Mouse (Mus musculus): ENCODE measurements at regions not wholly inside any gene's neighbourhood (a gene's known extent, or its start where the extent isn't known, plus 50 kb on each side); places are given as distances from the start of the nearest gene placed in this dataset.

DNA sequence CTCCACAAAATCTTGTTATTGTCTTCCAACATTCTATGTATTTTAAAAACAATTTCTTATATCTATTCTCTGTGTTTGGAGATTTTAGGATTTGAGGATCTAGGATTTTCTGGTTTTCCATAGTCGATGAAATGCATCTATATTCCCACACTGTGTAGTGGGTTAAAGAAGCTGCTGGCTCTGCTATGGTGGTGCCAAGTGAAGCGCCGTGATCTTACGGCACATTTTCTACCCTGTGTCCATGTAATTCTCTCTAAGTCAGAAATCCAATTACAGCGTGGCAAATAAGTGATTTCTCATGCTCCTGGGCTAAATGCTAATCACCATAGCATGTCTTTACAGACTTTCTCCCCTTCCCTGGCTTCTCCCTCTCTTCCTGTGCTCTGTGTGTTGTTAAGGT is 92.1 kb upstream of the Mettl25 start:
- H3K4me1 ChIP-seq, result no peaks in the 10 kb centered on the region
- H3K4me2 ChIP-seq, result no peak overlapping the region
- no peak overlapping the region for H3K9ac ChIP-seq (replicated peaks)
- no peaks in the 10 kb centered on the region for H3K36me3 ChIP-seq
- no peak overlapping the region for H3K27ac ChIP-seq (replicated peaks)
- no peak for ATAC-seq (ENCODE audit: low FRiP score)
- H3K27me3 ChIP-seq (replicated peaks), result no peaks in the 10 kb centered on the region
- no peak overlapping the region for H3K4me3 ChIP-seq (replicated peaks)
- WGBS, result 72% methylated on average over 5 of the region's 5 CpGs
- no peaks in the 10 kb centered on the region for H3K9me3 ChIP-seq (replicated peaks)

DNA sequence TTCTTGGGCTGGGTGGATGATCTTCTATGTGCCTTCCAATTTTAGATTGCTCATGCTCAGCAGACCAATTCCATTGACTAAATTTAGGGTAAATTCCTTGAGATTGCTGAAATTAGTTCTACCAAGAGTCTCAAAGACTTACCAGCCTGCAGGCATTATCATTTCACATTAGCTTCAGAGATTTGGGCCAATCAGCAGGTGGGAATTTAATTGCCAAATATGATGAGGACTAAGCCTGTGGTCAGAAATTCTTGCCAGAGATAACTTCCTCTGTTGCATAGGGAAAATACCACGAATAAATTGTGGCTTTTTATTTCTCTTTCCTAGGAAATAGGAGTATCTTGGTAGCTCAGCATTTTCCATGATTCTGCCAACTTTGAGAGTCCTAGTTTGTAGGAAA is 91.6 kb upstream of the Mettl25 start:
- H3K27me3 ChIP-seq (replicated peaks), result no peaks in the 10 kb centered on the region
- no peak overlapping the region for H3K27ac ChIP-seq (replicated peaks)
- H3K4me2 ChIP-seq, result no peak overlapping the region
- H3K9me3 ChIP-seq (replicated peaks), result no peaks in the 10 kb centered on the region
- H3K36me3 ChIP-seq, result no peaks in the 10 kb centered on the region
- no peaks in the 10 kb centered on the region for H3K4me1 ChIP-seq
- no peak for ATAC-seq (ENCODE audit: low FRiP score)
- WGBS, result 58% methylated on average over 1 of the region's 1 CpGs
- H3K4me3 ChIP-seq (replicated peaks), result no peak overlapping the region
- H3K9ac ChIP-seq (replicated peaks), result no peak overlapping the region

DNA sequence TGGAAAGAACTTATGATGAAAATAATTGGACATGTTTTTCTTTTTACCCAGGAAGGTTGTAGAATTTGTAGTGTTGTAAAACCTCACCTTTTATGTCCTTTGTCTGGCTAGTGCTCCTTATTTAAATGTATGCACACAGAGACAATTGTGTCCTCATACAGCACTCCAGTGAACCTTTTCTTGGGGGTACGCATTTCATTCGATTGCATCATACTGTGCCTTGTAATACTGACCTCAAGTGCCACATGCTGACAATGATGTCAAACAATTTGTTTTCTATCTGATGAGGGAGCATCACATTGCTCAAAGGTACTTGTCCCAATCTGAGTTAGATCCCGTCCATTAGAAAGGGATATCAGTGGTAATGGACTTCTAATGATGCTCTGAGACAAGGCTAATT is 86.4 kb upstream of the Mettl25 start:
- H3K9me3 ChIP-seq (replicated peaks), result no peaks in the 10 kb centered on the region
- 77% methylated on average over 3 of the region's 3 CpGs for WGBS
- ATAC-seq (ENCODE audit: low FRiP score), result no peak
- H3K36me3 ChIP-seq, result no peaks in the 10 kb centered on the region
- no peaks in the 10 kb centered on the region for H3K4me1 ChIP-seq
- H3K4me2 ChIP-seq, result no peak overlapping the region
- no peak overlapping the region for H3K27ac ChIP-seq (replicated peaks)
- no peak overlapping the region for H3K9ac ChIP-seq (replicated peaks)
- no peak overlapping the region for H3K4me3 ChIP-seq (replicated peaks)
- no peaks in the 10 kb centered on the region for H3K27me3 ChIP-seq (replicated peaks)

GRCm38 (mm10) chr10:105926912-105927238 is 85.7 kb upstream of the Mettl25 start:
- H3K9me3 ChIP-seq (replicated peaks), result no peaks in the 10 kb centered on the region
- H3K27ac ChIP-seq (replicated peaks), result no peak overlapping the region
- no peaks in the 10 kb centered on the region for H3K4me1 ChIP-seq
- H3K4me3 ChIP-seq (replicated peaks), result no peak overlapping the region
- no peaks in the 10 kb centered on the region for H3K27me3 ChIP-seq (replicated peaks)
- no peak overlapping the region for H3K4me2 ChIP-seq
- no peaks in the 10 kb centered on the region for H3K36me3 ChIP-seq
- ATAC-seq (ENCODE audit: low FRiP score), result peak; percentile 70; the same call in 1 of the 2 replicates
- no peak overlapping the region for H3K9ac ChIP-seq (replicated peaks)
- WGBS, result 44% methylated on average over 4 of the region's 4 CpGs

- H3K4me1 ChIP-seq, result no peaks in the 10 kb centered on the region
- H3K9me3 ChIP-seq (replicated peaks), result no peaks in the 10 kb centered on the region
- H3K27ac ChIP-seq (replicated peaks), result no peak overlapping the region
- H3K27me3 ChIP-seq (replicated peaks), result no peaks in the 10 kb centered on the region
- H3K36me3 ChIP-seq, result no peaks in the 10 kb centered on the region
- WGBS, result 64% methylated on average over 5 of the region's 5 CpGs
- no peak overlapping the region for H3K9ac ChIP-seq (replicated peaks)
- peak; percentile 66; the same call in 1 of the 2 replicates for ATAC-seq (ENCODE audit: low FRiP score)
- no peak overlapping the region for H3K4me2 ChIP-seq
- H3K4me3 ChIP-seq (replicated peaks), result no peak overlapping the region
These were observed 85.2 kb upstream of the Mettl25 start for GRCm38 (mm10) chr10:105926229-105926911.

GRCm38 (mm10) chr10:105899677-105900076 is 58.5 kb upstream of the Mettl25 start:
- no peak overlapping the region for H3K9ac ChIP-seq (replicated peaks)
- no peaks in the 10 kb centered on the region for H3K9me3 ChIP-seq (replicated peaks)
- no peak for ATAC-seq (ENCODE audit: low FRiP score)
- no peaks in the 10 kb centered on the region for H3K36me3 ChIP-seq
- WGBS, result 29% methylated on average over 1 of the region's 1 CpGs
- H3K4me3 ChIP-seq (replicated peaks), result no peak overlapping the region
- no peaks in the 10 kb centered on the region for H3K4me1 ChIP-seq
- H3K4me2 ChIP-seq, result no peak overlapping the region
- H3K27me3 ChIP-seq (replicated peaks), result no peaks in the 10 kb centered on the region
- H3K27ac ChIP-seq (replicated peaks), result no peak overlapping the region

GRCm38 (mm10) chr10:105899225-105899624 is 58.0 kb upstream of the Mettl25 start:
- WGBS, result 72% methylated on average over 4 of the region's 4 CpGs
- no peak for ATAC-seq (ENCODE audit: low FRiP score)

More at GRCm38 (mm10) chr10:105899225-105899624, 58.0 kb upstream of the Mettl25 start:
- H3K4me2 ChIP-seq, result no peak overlapping the region
- H3K4me1 ChIP-seq, result no peaks in the 10 kb centered on the region
- H3K27ac ChIP-seq (replicated peaks), result no peak overlapping the region
- H3K4me3 ChIP-seq (replicated peaks), result no peak overlapping the region
- no peak overlapping the region for H3K9ac ChIP-seq (replicated peaks)
- no peaks in the 10 kb centered on the region for H3K9me3 ChIP-seq (replicated peaks)
- H3K27me3 ChIP-seq (replicated peaks), result no peaks in the 10 kb centered on the region
- H3K36me3 ChIP-seq, result no peaks in the 10 kb centered on the region
